Mouse (Mus musculus) heart, adult 9 months (tissue): Measurements from ENCODE around the gene Micall2.

Experiments used
- DNase-seq, 2 experiments: peaks; one replicate each; pipeline ENCODE4 v3.0.0; 2022; ENCODE audit warnings: low spot score in 2 of 2

Gene Micall2

DNA sequence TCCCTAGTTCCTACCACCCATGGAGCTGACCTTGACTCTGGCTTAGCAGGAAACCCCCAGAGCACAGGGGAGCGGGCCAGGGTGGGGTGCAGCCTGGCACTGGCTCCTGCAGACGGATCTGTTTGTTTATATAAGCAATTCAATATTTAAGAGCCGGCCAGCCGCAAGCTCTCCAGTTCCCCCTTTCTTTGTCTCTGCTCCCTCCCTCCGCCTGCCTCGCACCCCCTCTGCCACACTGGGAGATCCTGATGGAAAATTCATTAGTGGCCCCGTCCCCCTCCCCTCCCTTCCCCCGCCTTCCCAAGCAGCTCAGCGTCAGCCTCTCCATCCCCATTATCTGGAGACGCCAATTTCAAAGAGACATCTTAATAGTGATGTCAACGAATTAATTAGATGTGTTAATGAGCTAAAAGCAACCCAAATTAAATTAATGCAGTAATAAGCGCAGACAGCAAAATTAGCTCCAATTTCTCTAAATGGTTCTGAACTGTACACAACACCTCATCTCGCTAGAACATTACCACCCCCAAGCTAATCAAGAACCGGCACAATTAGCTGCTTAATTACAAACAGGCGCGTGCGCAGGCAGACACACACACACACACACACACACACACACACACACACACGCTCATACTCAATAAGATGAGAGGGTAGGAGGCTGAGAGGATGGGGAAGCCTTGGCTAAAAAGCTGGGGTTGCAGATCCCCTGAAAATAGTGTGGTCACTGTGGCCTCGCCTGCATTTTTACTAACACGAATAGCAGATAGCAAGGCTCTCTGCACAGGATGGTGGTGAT is 54.1 kb downstream of the Micall2 start:
- no peak for DNase-seq

DNA sequence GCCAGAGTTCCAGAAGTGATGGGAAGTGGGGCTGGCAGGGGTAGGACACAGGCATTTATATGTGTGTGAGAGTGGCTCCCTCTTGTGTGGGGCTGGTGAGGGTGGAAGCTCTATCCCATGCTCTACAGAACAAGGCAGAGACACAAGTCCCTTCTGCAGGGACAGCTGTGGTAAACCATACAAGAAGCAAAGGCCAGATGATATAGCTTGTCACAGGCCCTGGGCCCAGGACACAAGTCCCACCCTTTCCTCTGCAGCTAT is 60.5 kb downstream of the Micall2 start:
- no peak for DNase-seq

DNA sequence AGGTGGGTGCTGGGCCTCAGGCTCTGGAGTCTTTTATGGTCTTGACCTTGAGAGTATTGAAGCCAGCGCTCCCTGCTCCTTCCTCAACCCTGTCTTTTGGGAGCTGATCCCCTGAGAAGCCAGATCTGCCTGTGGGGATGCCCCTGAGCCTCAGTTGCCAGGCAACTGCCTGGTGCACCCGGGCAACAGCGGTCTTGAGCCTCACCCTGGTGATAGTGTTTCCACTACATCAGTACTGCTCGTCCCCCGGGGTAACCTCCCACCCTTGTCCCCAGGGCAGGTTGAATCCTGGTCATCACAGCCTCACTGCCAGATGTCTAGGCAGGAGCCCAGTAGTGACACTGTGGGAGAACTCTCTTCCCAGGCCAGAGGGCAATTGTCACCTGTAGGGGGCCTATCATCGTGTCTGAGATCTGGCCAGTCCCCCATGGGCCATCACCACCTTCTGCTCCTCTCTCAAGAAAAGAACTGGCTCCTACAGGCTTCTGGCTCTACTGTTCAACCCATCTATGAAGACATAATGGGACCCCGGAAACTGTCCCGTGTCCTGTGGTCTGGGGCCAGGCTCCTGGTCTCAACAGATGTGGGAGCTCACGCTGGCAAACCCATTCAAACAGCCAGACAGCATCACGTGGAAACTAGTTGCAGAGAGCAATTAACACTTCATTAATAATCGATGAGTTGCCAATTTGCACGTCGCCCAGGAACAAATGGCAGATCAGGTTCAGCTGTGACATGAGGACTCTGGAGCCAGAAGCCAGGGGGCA is 61.0 kb downstream of the Micall2 start:
- DNase-seq = no peak

DNA sequence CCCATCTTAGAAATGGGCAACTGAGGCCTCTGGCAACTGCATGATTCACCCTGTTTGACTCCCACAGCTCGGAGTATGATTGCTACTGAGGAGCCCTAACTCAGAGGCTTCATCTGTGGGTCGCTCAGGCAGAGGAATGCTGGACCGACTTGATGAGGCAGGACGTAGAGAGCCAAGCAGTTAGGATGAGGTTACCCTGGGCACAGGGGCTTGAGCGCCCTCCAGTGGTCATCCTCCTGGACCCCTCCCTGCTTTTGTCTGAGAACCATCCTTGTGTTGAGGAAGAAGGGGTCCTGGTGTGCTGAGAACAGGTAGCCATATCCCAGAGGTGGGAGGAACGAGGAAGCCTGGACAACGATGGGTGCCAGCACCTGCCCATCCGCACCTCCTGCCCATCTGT is 66.8 kb downstream of the Micall2 start:
- DNase-seq = no peak

DNA sequence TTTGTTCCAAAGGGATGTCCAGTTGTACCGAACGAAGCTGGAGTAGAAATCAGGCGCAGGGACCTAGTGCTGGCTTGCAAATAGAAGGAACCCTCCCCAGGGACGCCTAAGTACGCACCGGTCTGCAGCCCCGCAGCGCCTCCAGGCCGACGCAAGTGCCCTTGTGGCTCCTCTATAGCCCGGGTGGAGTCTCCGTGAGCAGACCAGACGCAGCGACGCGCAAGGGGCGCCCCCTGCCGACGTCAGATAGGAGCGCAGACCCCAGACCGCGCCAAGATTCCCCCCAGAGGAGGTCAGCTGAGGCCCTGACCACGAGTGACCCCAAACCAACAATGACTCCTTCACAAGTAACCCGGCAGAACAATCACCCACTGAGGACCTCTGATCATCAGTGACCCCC is 67.6 kb downstream of the Micall2 start:
- DNase-seq = peak; percentile 22 to 46

DNA sequence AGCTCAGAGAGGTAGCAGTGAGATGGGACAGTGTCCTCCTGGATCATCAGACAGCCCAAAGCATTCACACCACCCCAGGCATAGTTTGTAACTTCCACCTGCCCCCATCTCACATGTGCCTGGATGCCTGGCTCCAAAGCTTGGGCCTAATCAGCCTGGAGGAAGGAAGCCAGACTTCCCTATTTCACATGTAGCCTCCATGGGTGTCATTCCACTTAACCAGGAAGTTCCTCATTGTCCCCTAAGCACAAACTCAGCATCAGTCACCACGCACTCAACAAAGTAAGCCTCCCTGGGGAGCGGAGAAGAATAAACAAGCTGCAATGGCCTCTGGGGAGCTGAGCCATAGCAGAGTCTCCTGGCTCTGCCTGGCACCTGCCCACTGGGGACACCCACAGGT is 69.6 kb downstream of the Micall2 start:
- DNase-seq = no peak

DNA sequence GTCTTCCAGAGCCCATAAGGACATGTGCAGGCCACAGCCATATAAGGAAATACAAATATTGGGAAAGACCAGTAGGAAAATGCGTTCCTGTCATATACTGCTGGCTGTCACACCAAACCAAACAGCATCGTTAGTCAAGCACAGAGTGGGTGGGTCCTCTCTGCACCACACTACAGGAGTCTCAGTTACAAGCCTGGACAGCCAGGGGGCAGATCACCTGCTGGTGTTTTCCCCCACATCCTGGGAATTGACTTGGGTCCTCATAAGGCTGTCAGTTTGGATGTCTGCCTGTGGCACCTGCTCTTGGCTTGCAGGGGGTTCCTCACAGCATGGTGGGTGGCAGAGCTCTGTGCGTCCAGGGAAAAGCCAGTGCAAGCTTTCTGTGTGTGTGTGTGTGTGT is 70.8 kb downstream of the Micall2 start:
- DNase-seq = no peak

DNA sequence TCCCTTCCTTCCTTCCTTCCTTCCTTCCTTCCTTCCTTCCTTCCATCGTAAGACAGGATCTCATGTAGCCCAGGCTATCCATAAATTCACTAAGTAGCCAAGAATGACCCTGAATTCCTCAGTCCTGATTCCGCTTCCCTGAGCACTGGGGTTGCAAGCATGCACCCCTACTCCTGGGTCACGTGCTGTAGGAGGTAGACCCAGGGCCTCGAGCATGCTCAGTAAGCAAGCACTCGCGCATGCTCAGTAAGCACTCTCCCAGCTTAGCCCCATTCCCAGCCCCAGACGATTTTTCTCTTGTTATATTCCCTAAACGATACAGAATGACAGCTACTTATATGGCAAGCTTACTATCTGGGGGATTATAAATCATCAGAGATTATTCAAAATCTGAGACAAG is 74.4 kb downstream of the Micall2 start:
- DNase-seq = no peak

DNA sequence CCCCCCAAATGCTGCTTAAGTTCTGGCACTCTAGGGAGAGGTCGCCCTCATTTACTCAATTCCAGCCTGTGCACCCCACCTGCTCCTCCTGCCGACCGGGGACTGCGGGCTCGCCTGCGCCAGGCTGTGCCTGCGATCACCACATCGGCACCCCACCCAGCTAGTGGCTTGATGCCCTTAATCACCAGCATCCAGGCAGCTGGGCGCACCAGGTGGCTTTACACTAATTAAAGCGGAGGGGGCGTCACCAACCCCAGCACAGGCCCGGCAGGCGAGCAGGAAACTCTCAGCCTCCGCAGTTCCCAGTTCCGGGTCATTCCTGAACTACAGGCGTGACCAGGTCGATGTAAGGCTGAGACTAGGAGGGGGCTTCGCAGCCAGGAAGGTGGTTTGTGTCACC is 76.8 kb downstream of the Micall2 start:
- DNase-seq = no peak

DNA sequence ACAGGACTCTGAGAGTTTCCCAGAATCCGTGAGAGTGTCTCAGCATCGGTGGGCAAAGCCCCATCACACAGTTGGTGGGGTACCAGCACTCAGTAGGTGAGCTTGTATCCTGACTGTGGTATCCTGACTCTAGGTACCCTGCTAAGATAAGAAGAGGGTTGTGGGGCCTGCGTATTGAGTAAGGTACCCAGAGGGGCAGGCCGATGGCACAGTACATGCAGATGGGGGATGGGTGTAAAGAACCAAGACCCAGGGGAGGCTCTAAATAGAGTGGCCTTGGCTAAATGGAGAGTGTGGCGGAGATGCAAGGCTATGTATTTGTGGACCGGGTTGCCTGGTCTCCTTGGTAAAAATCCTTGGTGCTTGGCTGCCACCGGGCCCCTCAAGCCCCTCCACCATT is 77.3 kb downstream of the Micall2 start:
- DNase-seq = no peak

DNA sequence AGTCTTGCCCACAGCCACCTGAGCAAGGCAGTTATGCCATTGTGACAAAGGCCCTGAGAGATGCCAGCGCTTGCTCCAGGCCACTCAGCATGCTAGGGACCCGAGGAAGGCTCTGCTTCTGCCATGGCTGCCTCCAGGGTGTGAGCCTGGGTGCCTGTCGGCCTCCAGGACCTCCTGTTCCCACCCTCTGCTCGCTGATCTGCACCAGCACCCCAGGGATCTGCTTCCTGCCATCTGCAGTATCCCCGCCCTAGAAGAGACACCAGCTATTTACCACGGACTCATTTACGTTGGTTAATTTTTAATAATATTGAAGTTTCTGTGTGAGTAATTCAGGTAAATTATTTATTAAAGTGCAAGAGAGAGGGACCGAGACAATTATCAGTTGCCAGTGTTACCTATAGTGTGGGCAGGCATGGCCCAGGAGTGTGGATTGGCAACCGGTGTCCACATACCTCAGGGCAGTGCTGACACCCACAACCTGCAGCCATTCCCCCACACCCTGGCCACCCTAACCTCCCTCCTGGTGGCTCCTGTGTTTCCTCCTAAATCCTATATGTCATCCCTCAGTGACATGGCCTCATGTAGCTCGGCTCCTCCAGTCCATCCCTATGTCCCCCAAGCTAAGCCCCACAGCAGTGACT is 78.1 kb downstream of the Micall2 start:
- DNase-seq = no peak
